Mouse (Mus musculus) testis, adult 2 months (tissue): ENCODE data around the gene Chchd6. TPM values are rescaled to one million over a fixed set of nuclear protein-coding genes. Genes with fewer than 3 reads are reported as not detected.

Experiments used
- H3K27ac ChIP-seq: fragments of 200-500 bp; 2 replicates; pipeline ENCODE4 v1.5.1; 2012; ENCODE audit warnings: low read depth, low read length; ENCODE audit not compliant: control insufficient read depth, insufficient read depth
- H3K27me3 ChIP-seq: fragments of 200-500 bp; 2 replicates; pipeline ENCODE4 v1.6.1; 2012; ENCODE audit warnings: mild to moderate bottlenecking, low read length, moderate library complexity; ENCODE audit not compliant: control insufficient read depth, insufficient read depth
- H3K36me3 ChIP-seq: fragments of 200-500 bp; 2 replicates; pipeline ENCODE4 v1.6.1; 2012; ENCODE audit warnings: mild to moderate bottlenecking, low read length; ENCODE audit not compliant: control insufficient read depth, insufficient read depth
- H3K4me1 ChIP-seq: fragments of 200-500 bp; 2 replicates; pipeline ENCODE4 v1.6.1; 2012; ENCODE audit warnings: low read length; ENCODE audit not compliant: control insufficient read depth, insufficient read depth
- H3K4me3 ChIP-seq: fragments of 200-500 bp; 2 replicates; pipeline ENCODE4 v1.5.1; 2012; ENCODE audit warnings: low read depth, mild to moderate bottlenecking, low read length, moderate library complexity, mixed read lengths; ENCODE audit not compliant: control insufficient read depth
- CTCF ChIP-seq: fragments of 200-500 bp; IDR thresholded peaks from 2 replicates; pipeline ENCODE4 v1.5.1; 2012; ENCODE audit warnings: low read depth, mild to moderate bottlenecking, inconsistent platforms, low read length, moderate library complexity; ENCODE audit not compliant: control insufficient read depth, insufficient read depth, insufficient replicate concordance
- POLR2A ChIP-seq: fragments of 200-500 bp; IDR thresholded peaks from 2 replicates; pipeline ENCODE4 v1.6.1; 2012; ENCODE audit warnings: low read depth, mild to moderate bottlenecking, inconsistent platforms, low read length, moderate library complexity; ENCODE audit not compliant: control insufficient read depth
- polyA plus RNA-seq: library from polyadenylated mRNA; depleted of rRNA; stranded (reverse); fragments of >200 nt; gene quantifications from 2 replicates; pipeline ENCODE4 v1.2.3, GENCODE M21; 2012

The Chchd6 gene
- polyA plus RNA-seq, 1 experiment, result 783 TPM

DNA sequence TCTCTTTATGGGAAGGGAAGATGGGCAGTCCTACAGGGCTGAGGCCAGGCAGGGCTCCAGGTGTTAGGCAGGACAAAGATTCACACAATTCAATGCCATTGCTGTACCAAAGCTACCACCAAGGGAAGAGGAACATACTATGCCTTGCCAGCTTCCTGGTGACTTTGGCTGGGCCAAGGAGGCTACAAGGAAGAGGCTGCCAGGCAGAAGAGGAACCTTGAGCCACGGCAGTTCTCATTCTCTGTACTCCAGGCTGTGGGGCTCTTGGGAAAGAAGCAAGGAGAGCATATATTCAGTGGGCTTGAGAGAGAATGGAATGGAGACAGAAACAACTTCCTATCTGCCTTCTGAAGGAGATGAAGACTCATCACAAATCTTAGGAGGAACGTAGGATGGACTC, 190.5 kb downstream of the Chchd6 start:
- Histone ChIP-seq H3K4me3 (no peak overlapping the region), H3K27ac (no peak overlapping the region), H3K27me3 (no peaks in the 10 kb centered on the region), H3K36me3 (no peaks in the 10 kb centered on the region), H3K4me1 (peaks cover 2% of the 10 kb centered on the region; the same call in 1 of the 2 replicates)
- no peak for TF ChIP-seq CTCF

DNA sequence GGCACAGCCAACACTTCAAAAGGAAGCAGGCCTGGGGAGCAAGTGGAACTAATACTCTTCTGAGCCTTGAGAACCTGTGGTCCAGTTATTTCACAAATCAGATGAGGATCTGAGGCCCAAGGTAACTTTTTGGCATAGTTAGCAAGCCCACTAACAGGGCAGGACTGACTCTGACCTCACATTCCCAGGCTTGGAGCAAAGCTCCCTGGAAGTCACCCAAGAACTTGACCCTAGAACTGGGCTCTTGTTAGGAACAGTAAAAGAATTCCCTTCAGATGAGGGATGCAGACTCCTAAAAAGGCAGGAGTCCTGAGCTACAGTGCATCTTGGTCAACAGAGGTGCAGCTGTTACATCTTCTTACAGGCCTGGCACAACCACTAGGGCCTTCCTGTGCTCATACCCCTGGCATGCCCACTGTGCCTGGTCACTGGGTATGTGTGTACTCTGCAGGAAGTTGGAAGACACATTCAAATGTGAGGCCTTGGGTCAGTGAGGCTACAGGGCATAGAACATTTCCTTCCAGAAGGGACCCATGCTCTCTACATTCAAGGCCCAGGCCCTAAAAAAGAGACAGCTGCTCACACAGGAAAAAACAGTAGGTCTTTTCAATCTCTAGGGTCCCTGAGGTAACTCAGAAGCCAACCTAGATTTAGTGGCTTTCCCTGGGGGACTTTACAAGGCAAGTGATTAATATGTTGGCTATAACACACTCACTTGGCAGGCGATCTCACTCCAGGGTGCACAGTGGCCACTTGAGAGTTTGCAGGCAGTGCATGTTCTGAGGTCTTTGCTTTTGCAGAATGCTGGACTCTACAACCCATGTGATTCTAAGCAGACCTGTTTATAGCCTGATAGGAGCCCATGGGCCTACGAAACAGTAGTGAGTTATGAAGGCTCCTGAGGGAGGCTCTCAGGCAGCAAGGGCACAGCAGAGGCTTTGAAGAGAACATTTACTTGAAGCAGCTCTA, 191.9 kb downstream of the Chchd6 start:
- Histone ChIP-seq H3K4me3 (no peak overlapping the region), H3K4me1 (peaks cover 2% of the 10 kb centered on the region; the same call in 1 of the 2 replicates), H3K27me3 (no peaks in the 10 kb centered on the region), H3K36me3 (no peaks in the 10 kb centered on the region), H3K27ac (no peak overlapping the region)
- no peak for TF ChIP-seq POLR2A
- no peak for TF ChIP-seq CTCF

- H3K4me3 ChIP-seq, result no peak overlapping the region
- no peaks in the 10 kb centered on the region for H3K27me3 ChIP-seq
- H3K27ac ChIP-seq, result no peak overlapping the region
- TF ChIP-seq POLR2A (no peak), CTCF (no peak)
- peaks cover 2% of the 10 kb centered on the region; the same call in 1 of the 2 replicates for H3K4me1 ChIP-seq
- H3K36me3 ChIP-seq, result no peaks in the 10 kb centered on the region
These were observed 193.0 kb downstream of the Chchd6 start for GRCm38 (mm10) chr6:89402406-89402805.

- H3K27me3 ChIP-seq, result no peaks in the 10 kb centered on the region
- TF ChIP-seq CTCF (no peak), POLR2A (no peak)
- no peak overlapping the region for H3K27ac ChIP-seq
- H3K4me3 ChIP-seq, result no peak overlapping the region
- H3K36me3 ChIP-seq, result no peaks in the 10 kb centered on the region
- H3K4me1 ChIP-seq, result no peaks in the 10 kb centered on the region
These were observed 195.9 kb downstream of the Chchd6 start for GRCm38 (mm10) chr6:89399564-89399963.

GRCm38 (mm10) chr6:89397919-89398318, 197.5 kb downstream of the Chchd6 start:
- TF ChIP-seq POLR2A, result no peak
- no peak for TF ChIP-seq CTCF
- Histone ChIP-seq H3K4me1 (no peaks in the 10 kb centered on the region), H3K4me3 (no peak overlapping the region), H3K27me3 (no peaks in the 10 kb centered on the region), H3K27ac (no peak overlapping the region), H3K36me3 (no peaks in the 10 kb centered on the region)

- no peaks in the 10 kb centered on the region for H3K27me3 ChIP-seq
- no peak for TF ChIP-seq POLR2A
- TF ChIP-seq CTCF, result no peak
- no peak overlapping the region for H3K27ac ChIP-seq
- H3K4me1 ChIP-seq, result no peaks in the 10 kb centered on the region
- no peak overlapping the region for H3K4me3 ChIP-seq
- no peaks in the 10 kb centered on the region for H3K36me3 ChIP-seq
These were observed 201.6 kb downstream of the Chchd6 start for GRCm38 (mm10) chr6:89393820-89394219.

DNA sequence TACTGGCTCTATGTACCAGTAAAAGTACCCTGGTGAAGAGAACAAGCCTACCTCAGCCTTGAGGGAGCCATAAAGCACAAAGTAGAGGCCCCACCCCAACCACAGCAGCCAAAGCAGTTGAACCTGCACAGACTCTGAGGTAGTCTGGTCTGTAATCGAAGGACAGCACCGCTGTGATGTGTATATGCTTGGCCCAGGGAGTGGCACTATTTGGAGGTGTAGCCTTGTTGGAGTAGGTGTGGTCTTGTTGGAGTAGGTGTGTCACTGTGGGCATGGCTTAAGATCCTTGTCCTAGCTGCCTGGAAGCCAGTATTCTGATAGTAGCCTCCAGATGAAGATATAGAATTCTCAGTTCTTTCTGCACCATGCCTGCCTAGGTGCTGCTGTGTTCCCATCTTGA, 203.2 kb downstream of the Chchd6 start:
- Histone ChIP-seq H3K4me1 (no peaks in the 10 kb centered on the region), H3K27ac (no peak overlapping the region), H3K4me3 (no peak overlapping the region), H3K36me3 (no peaks in the 10 kb centered on the region), H3K27me3 (no peaks in the 10 kb centered on the region)
- no peak for TF ChIP-seq CTCF
- no peak for TF ChIP-seq POLR2A
